ENCODE assay signal across 27 mouse cellular contexts in the genomic region with DNA sequence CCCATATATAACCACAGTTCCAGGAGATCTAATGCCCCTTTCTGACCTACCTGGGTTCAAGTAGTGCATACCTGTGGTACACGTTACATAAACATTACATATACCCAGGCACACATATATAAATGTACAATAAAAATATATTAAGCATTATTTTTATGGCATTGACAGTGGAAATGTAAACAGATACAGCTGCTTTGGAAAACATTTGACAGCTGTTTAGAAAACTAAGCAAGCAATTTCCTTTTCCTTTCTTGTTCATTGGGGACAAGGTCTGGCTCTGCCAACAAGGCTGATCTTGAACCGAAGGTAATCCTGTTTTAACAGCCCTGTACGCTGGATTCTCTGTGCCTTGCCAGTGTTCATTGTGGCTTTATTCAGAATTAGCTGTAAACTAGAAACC. TPM values are rescaled to one million over a fixed set of nuclear protein-coding genes. Genes with fewer than 3 reads are reported as not detected.
DNase-seq lines count a peak whose midpoint lies in the region; ATAC-seq and TF ChIP-seq lines count a peak whose summit lies in the region.
"Had no signal": no experiment of that assay in that cellular context is flagged by ENCODE, and none has a peak within 500 bp of the region (broad histone marks: within the 10 kb centered on the region; RNA-seq: fewer than 3 reads in every experiment).

No protein-coding gene starts in this region.

- H3K27me3 ChIP-seq in lung, embryonic 14.5 days (ENCODE audit: insufficient read depth, low read length) = no peaks in the 10 kb centered on the region
- H3K27me3 ChIP-seq in lung, postnatal 0 days (replicated peaks; ENCODE audit: insufficient read depth, low read length) = no peaks in the 10 kb centered on the region
- 0 out of 2 replicates have a peak, but pooled peaks cover 4% of the 10 kb centered on the region for H3K27me3 ChIP-seq in intestine, embryonic 16.5 days (replicated peaks; ENCODE audit: control insufficient read depth, insufficient read depth, low read length)
- H3K27me3 ChIP-seq: embryonic facial prominence, embryonic 15.5 days; heart, embryonic 15.5 days had no signal

- peak; percentile 70 for TF ChIP-seq EP300 in lung, postnatal 0 days (IDR thresholded peaks at IDR 0.05)

- H3K9ac ChIP-seq in lung, embryonic 14.5 days = no peak overlapping the region
- no peak overlapping the region for H3K9ac ChIP-seq in lung, postnatal 0 days (replicated peaks; ENCODE audit: low read depth)
- no peak overlapping the region for H3K9ac ChIP-seq in intestine, embryonic 16.5 days (ENCODE audit: low read depth, low read length)
- H3K9ac ChIP-seq: embryonic facial prominence, embryonic 12.5 days; embryonic facial prominence, embryonic 15.5 days; forebrain, postnatal 0 days; heart, embryonic 15.5 days; hindbrain, embryonic 13.5 days had no signal

- intact Hi-C loops in gastrocnemius, adult 2 months (cut with DNase I) = loop anchor here (5.0 kb wide), 2 partner anchors 94 to 159 kb away; no protein-coding TSS in a partner anchor

- TF ChIP-seq CTCF in gastrocnemius, adult 2 months (IDR thresholded peaks at IDR 0.05) = no peak
- no peak for TF ChIP-seq CTCF in lung, embryonic 14.5 days (IDR thresholded peaks at IDR 0.05; ENCODE audit: low read depth)
- TF ChIP-seq CTCF in lung, postnatal 0 days (IDR thresholded peaks at IDR 0.05) = no peak

- H3K9me3 ChIP-seq in lung, embryonic 14.5 days (ENCODE audit: low read depth, low read length) = no peaks in the 10 kb centered on the region
- H3K9me3 ChIP-seq in lung, postnatal 0 days (ENCODE audit: low read length) = no peaks in the 10 kb centered on the region
- no peaks in the 10 kb centered on the region for H3K9me3 ChIP-seq in intestine, embryonic 16.5 days (ENCODE audit: control insufficient read depth, low read length)
- H3K9me3 ChIP-seq: embryonic facial prominence, embryonic 12.5 days; embryonic facial prominence, embryonic 15.5 days; heart, embryonic 15.5 days; hindbrain, embryonic 10.5 days; hindbrain, embryonic 13.5 days had no signal

- ATAC-seq in lung, embryonic 14.5 days (ENCODE audit: insufficient read depth) = no peak
- ATAC-seq in lung, postnatal 0 days = no peak
- ATAC-seq in intestine, embryonic 16.5 days = no peak
- ATAC-seq: activated CD4-positive, CD25-positive, alpha-beta regulatory T cell, adult 4 months; forebrain, embryonic 14.5 days; forebrain, postnatal 0 days; hindbrain, embryonic 16.5 days had no signal

- H3K36me3 ChIP-seq in lung, embryonic 14.5 days (ENCODE audit: insufficient read depth) = no peaks in the 10 kb centered on the region
- no peaks in the 10 kb centered on the region for H3K36me3 ChIP-seq in lung, postnatal 0 days (ENCODE audit: insufficient read depth, low read length)
- H3K36me3 ChIP-seq in intestine, embryonic 16.5 days (ENCODE audit: control insufficient read depth, insufficient read depth, low read length) = no peaks in the 10 kb centered on the region
- H3K36me3 ChIP-seq: embryonic facial prominence, embryonic 12.5 days; embryonic facial prominence, embryonic 15.5 days; heart, embryonic 15.5 days; hindbrain, embryonic 10.5 days; hindbrain, embryonic 13.5 days had no signal

- H3K27ac ChIP-seq in gastrocnemius, adult 2 months = peak overlapping the region; percentile 51
- 0 out of 2 replicates have a peak overlapping the region, but pooled peaks have one; percentile 1 for H3K27ac ChIP-seq in lung, embryonic 14.5 days (ENCODE audit: low read depth)
- H3K27ac ChIP-seq in lung, postnatal 0 days (ENCODE audit: low read length) = no peak overlapping the region
- H3K27ac ChIP-seq in intestine, embryonic 16.5 days (ENCODE audit: low read length) = 0 out of 2 replicates have a peak overlapping the region, but pooled peaks have one; percentile 21
- H3K27ac ChIP-seq: embryonic facial prominence, embryonic 12.5 days; embryonic facial prominence, embryonic 15.5 days; heart, embryonic 15.5 days; hindbrain, embryonic 10.5 days; hindbrain, embryonic 13.5 days had no signal

- 45% methylated on average over 3 of the region's 3 CpGs for WGBS in lung, embryonic 14.5 days
- 35% methylated on average over 3 of the region's 3 CpGs for WGBS in lung, postnatal 0 days
- 55% methylated on average over 3 of the region's 3 CpGs for WGBS in intestine, embryonic 16.5 days

- DNase-seq in gastrocnemius, adult 2 months = no peak
- DNase-seq in gastrocnemius, adult 8-10 months (ENCODE audit: low spot score in 2 of 2) = no peak
- peak; percentile 67 for DNase-seq in lung, embryonic 14.5 days
- no peak for DNase-seq in lung, postnatal 10 days
- DNase-seq in lung, postnatal 0 days (ENCODE audit: low spot score) = no peak
- DNase-seq in lung, postnatal 36 days = no peak
- DNase-seq in spleen, postnatal 36 days (ENCODE audit: low spot score in 2 of 2) = no peak
- DNase-seq: adrenal gland, adult 8-10 months; adrenal gland, postnatal 25 days; cerebellum, adult 18-20 months; cerebellum, adult 9-10 months; cerebellum, postnatal 14 days; forebrain, postnatal 0 days; gastrocnemius, postnatal 10 days; gastrocnemius, postnatal 36 days; heart, postnatal 10 days; heart, postnatal 36 days had no signal

- no peak overlapping the region for H3K4me2 ChIP-seq in lung, embryonic 14.5 days
- no peak overlapping the region for H3K4me2 ChIP-seq in lung, postnatal 0 days (replicated peaks; ENCODE audit: low read depth, low read length)
- H3K4me2 ChIP-seq in intestine, embryonic 16.5 days (ENCODE audit: low read depth, low read length) = no peak overlapping the region
- H3K4me2 ChIP-seq: embryonic facial prominence, embryonic 12.5 days; embryonic facial prominence, embryonic 15.5 days; heart, embryonic 11.5 days; heart, embryonic 15.5 days; hindbrain, embryonic 13.5 days had no signal

- H3K4me3 ChIP-seq in gastrocnemius, adult 2 months = no peak overlapping the region
- H3K4me3 ChIP-seq in lung, embryonic 14.5 days (ENCODE audit: low read depth, low read length) = no peak overlapping the region
- H3K4me3 ChIP-seq in lung, postnatal 0 days (ENCODE audit: low read depth, low read length) = no peak overlapping the region
- H3K4me3 ChIP-seq in intestine, embryonic 16.5 days (ENCODE audit: low read length) = no peak overlapping the region
- H3K4me3 ChIP-seq: embryonic facial prominence, embryonic 12.5 days; embryonic facial prominence, embryonic 15.5 days; heart, embryonic 15.5 days; hindbrain, embryonic 10.5 days; hindbrain, embryonic 13.5 days had no signal

- H3K4me1 ChIP-seq in lung, embryonic 14.5 days (ENCODE audit: insufficient read depth) = peaks cover 7% of the 10 kb centered on the region; the same call in 1 of the 2 replicates
- peaks cover 3% of the 10 kb centered on the region; the same call in 1 of the 2 replicates for H3K4me1 ChIP-seq in lung, postnatal 0 days (ENCODE audit: insufficient read depth, low read depth, low read length)
- H3K4me1 ChIP-seq in intestine, embryonic 16.5 days (ENCODE audit: control insufficient read depth, insufficient read depth, low read length) = peaks cover 14% of the 10 kb centered on the region; the same call in 1 of the 2 replicates

RNA-seq across cellular contexts. Expression of a gene that starts 3.2 kb away (rescaled TPM):
- 10 to 100 TPM; 22.5 to 46.8 TPM for total RNA-seq in gastrocnemius, adult 2 months (2021)
- 10 to 100 TPM; 25.6 to 43.3 (median 29.4) TPM for total RNA-seq in gastrocnemius, adult 8-10 months (2022)
- polyA plus RNA-seq in lung, embryonic 14.5 days (2014; fragmentation: Nextera tagmentation; extraction: Ambion mirVana) = 71.5 and 72.4 TPM in 2 replicates
- 123 and 131 TPM in 2 replicates for polyA plus RNA-seq in lung, postnatal 0 days (2015; fragmentation: Nextera tagmentation; extraction: Ambion mirVana)
- 73.3 and 82.8 TPM in 2 replicates for polyA plus RNA-seq in intestine, embryonic 16.5 days (2015; fragmentation: Nextera tagmentation; extraction: Ambion mirVana)
